Mouse (Mus musculus): Measurements from ENCODE around the gene Ndufb10.

- TF ChIP-seq POLR2A (IDR thresholded peaks at IDR 0.05; ENCODE audit: low read depth, low read length), result no peak
- no peak for TF ChIP-seq CTCF (IDR thresholded peaks at IDR 0.05; ENCODE audit: extremely low read depth, insufficient read length, insufficient replicate concordance, low read depth, low read length)
Observed at GRCm38 (mm10) chr17:24687146-24687595, 37.1 kb downstream of the Ndufb10 start.

Measured in small intestine, adult 2 months (tissue).